Mouse (Mus musculus): ENCODE results near the gene Fam129c.

DNA sequence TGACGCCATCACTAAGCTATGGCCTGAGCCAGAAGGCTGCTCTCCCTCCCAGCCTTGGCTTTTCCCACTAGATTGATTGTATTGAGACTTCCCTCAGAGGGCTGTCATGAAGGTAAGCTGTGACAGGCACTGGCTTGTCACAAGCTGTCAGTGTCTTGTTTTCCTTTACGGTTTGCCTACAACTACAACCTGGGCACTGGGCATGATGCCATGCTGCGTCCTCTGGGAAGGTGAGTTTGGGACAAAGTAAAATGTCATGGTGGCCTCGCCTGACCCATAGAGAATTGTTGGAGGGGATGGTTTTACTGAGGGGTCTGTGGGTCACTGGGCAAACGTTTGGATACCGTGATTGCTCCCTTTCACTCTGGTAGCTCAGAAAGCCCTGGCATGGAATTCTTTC is 40.9 kb downstream of the Fam129c start:
- TF ChIP-seq POLR2A (IDR thresholded peaks at IDR 0.05; ENCODE audit: borderline replicate concordance, extremely low read depth, low read depth, low read length) (no peak), CTCF (IDR thresholded peaks at IDR 0.05; ENCODE audit: insufficient read depth, low read length) (no peak)

All from lung, adult 2 months (tissue).